Mouse (Mus musculus): Measurements from ENCODE around the gene Rpl28. TPM values are rescaled to one million over a fixed set of nuclear protein-coding genes. Genes with fewer than 3 reads are reported as not detected.

Gene Rpl28
- polyA plus RNA-seq, 1 experiment from 2014 or later = 300 TPM

GRCm38 (mm10) chr7:4843604-4844244 lies 51.0 kb downstream of the Rpl28 start:
- H3K9ac ChIP-seq (replicated peaks) = peak overlapping the region; percentile 64
- 1% methylated on average over 32 of the region's 34 CpGs for WGBS
- peaks cover 34% of the 10 kb centered on the region for H3K4me1 ChIP-seq
- peak overlapping the region; percentile 75 for H3K27ac ChIP-seq (replicated peaks)
- no peaks in the 10 kb centered on the region for H3K9me3 ChIP-seq
- peak overlapping the region; percentile 95 for H3K4me2 ChIP-seq (replicated peaks)
- H3K36me3 ChIP-seq = no peaks in the 10 kb centered on the region
- ATAC-seq (ENCODE audit: low FRiP score, low read depth) = peak; percentile 42
- peaks cover 59% of the 10 kb centered on the region for H3K27me3 ChIP-seq
- peak overlapping the region; percentile 58 for H3K4me3 ChIP-seq

- Histone ChIP-seq H3K4me1 (peaks cover 34% of the 10 kb centered on the region), H3K36me3 (no peaks in the 10 kb centered on the region), H3K27me3 (peaks cover 55% of the 10 kb centered on the region), H3K9me3 (no peaks in the 10 kb centered on the region), H3K4me2 (replicated peaks) (peak within 1 kb of the TSS; percentile 95), H3K9ac (replicated peaks) (peak within 1 kb of the TSS; percentile 64), H3K4me3 (peak within 1 kb of the TSS; percentile 58), H3K27ac (replicated peaks) (peak within 1 kb of the TSS; percentile 75)
- ATAC-seq (ENCODE audit: low FRiP score, low read depth) = peak; percentile 61
- WGBS = 0% methylated on average over 38 of the region's 41 CpGs
Observed at GRCm38 (mm10) chr7:4844245-4844916, 51.7 kb downstream of the Rpl28 start, which contains the start of gene Shisa7. Gene Shisa7 (minus strand): TSS chr7:4844696.

Other genes starting within 250 kb of the Rpl28 start
- 30.9 and 33.8 TPM in 2 replicates for gene Syt5, start 245.3 kb upstream of the Rpl28 start, polyA plus RNA-seq (2016; fragmentation: Nextera tagmentation; extraction: Ambion mirVana)
- 0.10 and 0.14 TPM in 2 replicates for gene Ptprh, start 188.8 kb upstream of the Rpl28 start, polyA plus RNA-seq (2016; fragmentation: Nextera tagmentation; extraction: Ambion mirVana)
- 2.8 TPM in 2 replicates for gene Tmem86b, start 161.5 kb upstream of the Rpl28 start, polyA plus RNA-seq (2016; fragmentation: Nextera tagmentation; extraction: Ambion mirVana)
- gene Ppp6r1, start 133.9 kb upstream of the Rpl28 start, polyA plus RNA-seq (2016; fragmentation: Nextera tagmentation; extraction: Ambion mirVana) = 13.8 and 13.9 TPM in 2 replicates
- gene Hspbp1, start 107.8 kb upstream of the Rpl28 start, polyA plus RNA-seq (2016; fragmentation: Nextera tagmentation; extraction: Ambion mirVana) = 111 and 113 TPM in 2 replicates
- 5.4 and 5.7 TPM in 2 replicates for gene Brsk1, start 102.3 kb upstream of the Rpl28 start, polyA plus RNA-seq (2016; fragmentation: Nextera tagmentation; extraction: Ambion mirVana)
- gene Tmem150b, start 67.6 kb upstream of the Rpl28 start, polyA plus RNA-seq (2016; fragmentation: Nextera tagmentation; extraction: Ambion mirVana) = 0.18 and 0.20 TPM in 2 replicates
- 89.3 and 91.6 TPM in 2 replicates for gene Kmt5c, start 52.8 kb upstream of the Rpl28 start, polyA plus RNA-seq (2016; fragmentation: Nextera tagmentation; extraction: Ambion mirVana)
- gene Cox6b2, start 39.8 kb upstream of the Rpl28 start, polyA plus RNA-seq (2016; fragmentation: Nextera tagmentation; extraction: Ambion mirVana) = 33.7 and 45.8 TPM in 2 replicates
- gene Fam71e2, start 21.6 kb upstream of the Rpl28 start, polyA plus RNA-seq (2016; fragmentation: Nextera tagmentation; extraction: Ambion mirVana) = not detected in 2 replicates
- 0.36 and 0.38 TPM in 2 replicates for gene Il11, start 10.0 kb upstream of the Rpl28 start, polyA plus RNA-seq (2016; fragmentation: Nextera tagmentation; extraction: Ambion mirVana)
- not detected in 2 replicates for gene Tmem190, start 9.9 kb upstream of the Rpl28 start, polyA plus RNA-seq (2016; fragmentation: Nextera tagmentation; extraction: Ambion mirVana)
- gene Tmem238, start 3.2 kb upstream of the Rpl28 start, polyA plus RNA-seq (2016; fragmentation: Nextera tagmentation; extraction: Ambion mirVana) = 2.5 TPM in 2 replicates
- gene Ube2s, start 19.7 kb downstream of the Rpl28 start, polyA plus RNA-seq (2016; fragmentation: Nextera tagmentation; extraction: Ambion mirVana) = 384 TPM in 2 replicates
- gene Shisa7, start 51.8 kb downstream of the Rpl28 start, polyA plus RNA-seq (2016; fragmentation: Nextera tagmentation; extraction: Ambion mirVana) = 3.3 and 4.7 TPM in 2 replicates
- gene Isoc2b, start 77.4 kb downstream of the Rpl28 start, polyA plus RNA-seq (2016; fragmentation: Nextera tagmentation; extraction: Ambion mirVana) = 4.6 and 5.1 TPM in 2 replicates
- gene Isoc2a, start 84.3 kb downstream of the Rpl28 start, polyA plus RNA-seq (2016; fragmentation: Nextera tagmentation; extraction: Ambion mirVana) = 0.68 and 0.80 TPM in 2 replicates
- not detected in 2 replicates for gene Gm36210, start 113.6 kb downstream of the Rpl28 start, polyA plus RNA-seq (2016; fragmentation: Nextera tagmentation; extraction: Ambion mirVana)
- 4.7 and 4.9 TPM in 2 replicates for gene Zfp628, start 122.3 kb downstream of the Rpl28 start, polyA plus RNA-seq (2016; fragmentation: Nextera tagmentation; extraction: Ambion mirVana)
- gene Nat14, start 129.2 kb downstream of the Rpl28 start, polyA plus RNA-seq (2016; fragmentation: Nextera tagmentation; extraction: Ambion mirVana) = 15.1 and 16.6 TPM in 2 replicates
- 1.6 and 2.0 TPM in 2 replicates for gene Ssc5d, start 132.9 kb downstream of the Rpl28 start, polyA plus RNA-seq (2016; fragmentation: Nextera tagmentation; extraction: Ambion mirVana)
- gene Sbk2, start 171.5 kb downstream of the Rpl28 start, polyA plus RNA-seq (2016; fragmentation: Nextera tagmentation; extraction: Ambion mirVana) = 0.18 TPM in 1 of 2 replicates, not detected in the other
- 0.14 TPM in 1 of 2 replicates, not detected in the other for gene Sbk3, start 178.3 kb downstream of the Rpl28 start, polyA plus RNA-seq (2016; fragmentation: Nextera tagmentation; extraction: Ambion mirVana)
- gene Zfp579, start 203.3 kb downstream of the Rpl28 start, polyA plus RNA-seq (2016; fragmentation: Nextera tagmentation; extraction: Ambion mirVana) = 60.9 and 68.8 TPM in 2 replicates
- 7.5 and 9.3 TPM in 2 replicates for gene Zfp524, start 221.5 kb downstream of the Rpl28 start, polyA plus RNA-seq (2016; fragmentation: Nextera tagmentation; extraction: Ambion mirVana)
- 69.0 and 73.4 TPM in 2 replicates for gene Fiz1, start 221.8 kb downstream of the Rpl28 start, polyA plus RNA-seq (2016; fragmentation: Nextera tagmentation; extraction: Ambion mirVana)
- gene Gm44973, start 222.6 kb downstream of the Rpl28 start, polyA plus RNA-seq (2016; fragmentation: Nextera tagmentation; extraction: Ambion mirVana) = 0.25 TPM in 1 of 2 replicates, not detected in the other
- gene Zfp865, start 227.5 kb downstream of the Rpl28 start, polyA plus RNA-seq (2016; fragmentation: Nextera tagmentation; extraction: Ambion mirVana) = 7.6 and 7.9 TPM in 2 replicates
- 11.1 and 15.6 TPM in 2 replicates for gene Ccdc106, start 227.7 kb downstream of the Rpl28 start, polyA plus RNA-seq (2016; fragmentation: Nextera tagmentation; extraction: Ambion mirVana)
- not detected in 2 replicates for gene 4632433K11Rik, start 241.2 kb downstream of the Rpl28 start, polyA plus RNA-seq (2016; fragmentation: Nextera tagmentation; extraction: Ambion mirVana)
- 5.4 and 5.8 TPM in 2 replicates for gene Zfp784, start 245.6 kb downstream of the Rpl28 start, polyA plus RNA-seq (2016; fragmentation: Nextera tagmentation; extraction: Ambion mirVana)

Measured in midbrain, embryonic 12.5 days (tissue).